Mouse (Mus musculus): ENCODE data around the gene Atp6v0e. TPM values are rescaled to one million over a fixed set of nuclear protein-coding genes. Genes with fewer than 3 reads are reported as not detected.

The Atp6v0e gene
- total and polyA plus RNA-seq, 3 experiments, result 190 to 422 (median 226) TPM

GRCm38 (mm10) chr17:26628936-26629335 is 34.1 kb upstream of the Atp6v0e start:
- DNase-seq (ENCODE audit: extremely low read depth), result no peak
- no peak overlapping the region for H3K4me3 ChIP-seq (replicated peaks in 1 of 3; ENCODE audit: low read depth in 2 of 3, low read length in 2 of 3, poor library complexity in 1 of 3)
- H3K27ac ChIP-seq (ENCODE audit: insufficient read depth, low read depth), result no peak overlapping the region
- H3K4me1 ChIP-seq (ENCODE audit: control insufficient read depth in 1 of 2, insufficient read depth in 2 of 2), result no peaks in the 10 kb centered on the region
- H3K4me2 ChIP-seq (ENCODE audit: insufficient read depth, low read depth, poor library complexity, severe bottlenecking), result no peak overlapping the region
- no peaks in the 10 kb centered on the region for H3K79me2 ChIP-seq (replicated peaks; ENCODE audit: control insufficient read depth, extremely low read depth, insufficient read depth, poor library complexity, severe bottlenecking)
- no peaks in the 10 kb centered on the region for H3K27me3 ChIP-seq (replicated peaks)
- H3K36me3 ChIP-seq (replicated peaks in 1 of 2; ENCODE audit: control insufficient read depth in 1 of 2, insufficient read depth in 1 of 2, low read length in 1 of 2), result peaks cover 76 to 97% of the 10 kb centered on the region in 2 experiments
- TF ChIP-seq MAFK (IDR thresholded peaks at IDR 0.05; ENCODE audit: insufficient replicate concordance, low read length) (no peak), POLR2A (IDR thresholded peaks at IDR 0.05; ENCODE audit: low read depth, low read length) (no peak), SIN3A (IDR thresholded peaks at IDR 0.05; ENCODE audit: low read length) (no peak), JUN (IDR thresholded peaks at IDR 0.05; ENCODE audit: insufficient read depth, low read depth, low read length) (no peak), ZNF384 (IDR thresholded peaks at IDR 0.05; ENCODE audit: low read depth, low read length) (no peak), NRF1 (IDR thresholded peaks at IDR 0.05; ENCODE audit: low read depth, low read length) (no peak)
- H3K9ac ChIP-seq (ENCODE audit: insufficient read depth, low read depth), result no peak overlapping the region
- dilution Hi-C loops (cut with MboI; ENCODE audit: extremely low pct_ligation_motif_present, extremely low pct_unique_long_range_greater_than_20kb, low sequenced_read_pairs), result no loop called here
- in situ Hi-C loops (cut with MboI; ENCODE audit: low pct_ligation_motif_present, low pct_unique_long_range_greater_than_20kb, low sequenced_read_pairs), result loop anchor here (25.0 kb wide), 1 partner anchor 342 kb away; no protein-coding TSS in a partner anchor
- no peaks in the 10 kb centered on the region for H3K9me3 ChIP-seq (replicated peaks; ENCODE audit: low read length)

- in situ Hi-C loops (cut with MboI; ENCODE audit: low pct_ligation_motif_present, low pct_unique_long_range_greater_than_20kb, low sequenced_read_pairs) (loop anchor here (25.0 kb wide), 1 partner anchor 345 kb away; no protein-coding TSS in a partner anchor), dilution Hi-C loops (cut with MboI; ENCODE audit: extremely low pct_ligation_motif_present, extremely low pct_unique_long_range_greater_than_20kb, low sequenced_read_pairs) (no loop called here)
- Histone ChIP-seq H3K4me1 (ENCODE audit: control insufficient read depth in 1 of 2, insufficient read depth in 2 of 2) (no peaks in the 10 kb centered on the region), H3K79me2 (replicated peaks; ENCODE audit: control insufficient read depth, extremely low read depth, insufficient read depth, poor library complexity, severe bottlenecking) (no peaks in the 10 kb centered on the region), H3K36me3 (replicated peaks in 1 of 2; ENCODE audit: control insufficient read depth in 1 of 2, insufficient read depth in 1 of 2, low read length in 1 of 2) (peaks cover 85 to 98% of the 10 kb centered on the region in 2 experiments), H3K27ac (ENCODE audit: insufficient read depth, low read depth) (no peak overlapping the region), H3K27me3 (replicated peaks) (no peaks in the 10 kb centered on the region), H3K9me3 (replicated peaks; ENCODE audit: low read length) (no peaks in the 10 kb centered on the region), H3K4me2 (ENCODE audit: insufficient read depth, low read depth, poor library complexity, severe bottlenecking) (no peak overlapping the region), H3K9ac (ENCODE audit: insufficient read depth, low read depth) (no peak overlapping the region), H3K4me3 (replicated peaks in 1 of 3; ENCODE audit: low read depth in 2 of 3, low read length in 2 of 3, poor library complexity in 1 of 3) (no peak overlapping the region)
- no peak for TF ChIP-seq GABPA (IDR thresholded peaks at IDR 0.05; ENCODE audit: insufficient replicate concordance, low read depth, low read length)
- no peak for TF ChIP-seq TBP (conservative IDR thresholded peaks at IDR 0.05; ENCODE audit: low read depth, low read length)
- no peak for TF ChIP-seq CTCF (conservative IDR thresholded peaks at IDR 0.05 in 1 of 2, IDR thresholded peaks at IDR 0.05 in 1 of 2; ENCODE audit: low read depth in 2 of 2, low read length in 2 of 2)
- no peak for TF ChIP-seq CHD1 (IDR thresholded peaks at IDR 0.05; ENCODE audit: low read depth, low read length)
- TF ChIP-seq ZNF384 (IDR thresholded peaks at IDR 0.05; ENCODE audit: low read depth, low read length), result no peak
- no peak for TF ChIP-seq HCFC1 (IDR thresholded peaks at IDR 0.05; ENCODE audit: low read depth, low read length)
- no peak for TF ChIP-seq RAD21 (IDR thresholded peaks at IDR 0.05; ENCODE audit: low read depth, low read length)
- no peak for DNase-seq (ENCODE audit: extremely low read depth)
These were observed 31.2 kb upstream of the Atp6v0e start for GRCm38 (mm10) chr17:26631811-26632327.

- H3K9ac ChIP-seq (ENCODE audit: insufficient read depth, low read depth), result no peak overlapping the region
- in situ Hi-C loops (cut with MboI; ENCODE audit: low pct_ligation_motif_present, low pct_unique_long_range_greater_than_20kb, low sequenced_read_pairs) (loop anchor here (25.0 kb wide), 1 partner anchor 346 kb away; no protein-coding TSS in a partner anchor), dilution Hi-C loops (cut with MboI; ENCODE audit: extremely low pct_ligation_motif_present, extremely low pct_unique_long_range_greater_than_20kb, low sequenced_read_pairs) (no loop called here)
- H3K27ac ChIP-seq (ENCODE audit: insufficient read depth, low read depth), result no peak overlapping the region
- H3K79me2 ChIP-seq (replicated peaks; ENCODE audit: control insufficient read depth, extremely low read depth, insufficient read depth, poor library complexity, severe bottlenecking), result no peaks in the 10 kb centered on the region
- H3K27me3 ChIP-seq (replicated peaks), result no peaks in the 10 kb centered on the region
- H3K4me1 ChIP-seq (ENCODE audit: control insufficient read depth in 1 of 2, insufficient read depth in 2 of 2), result no peaks in the 10 kb centered on the region
- no peak overlapping the region for H3K4me3 ChIP-seq (replicated peaks in 1 of 3; ENCODE audit: low read depth in 2 of 3, low read length in 2 of 3, poor library complexity in 1 of 3)
- H3K4me2 ChIP-seq (ENCODE audit: insufficient read depth, low read depth, poor library complexity, severe bottlenecking), result no peak overlapping the region
- peaks cover 82 to 97% of the 10 kb centered on the region in 2 experiments for H3K36me3 ChIP-seq (replicated peaks in 1 of 2; ENCODE audit: control insufficient read depth in 1 of 2, insufficient read depth in 1 of 2, low read length in 1 of 2)
- TF ChIP-seq RCOR1 (conservative IDR thresholded peaks at IDR 0.05; ENCODE audit: low read depth, low read length) (no peak), MXI1 (IDR thresholded peaks at IDR 0.05; ENCODE audit: low read depth, low read length) (no peak), ETS1 (conservative IDR thresholded peaks at IDR 0.05; ENCODE audit: low read depth, low read length) (no peak), KAT2A (IDR thresholded peaks at IDR 0.05; ENCODE audit: insufficient replicate concordance, low read length) (no peak), RAD21 (IDR thresholded peaks at IDR 0.05; ENCODE audit: low read depth, low read length) (no peak), USF1 (IDR thresholded peaks at IDR 0.05; ENCODE audit: low read depth, low read length) (no peak), BHLHE40 (IDR thresholded peaks at IDR 0.05; ENCODE audit: low read depth, low read length) (no peak), NRF1 (IDR thresholded peaks at IDR 0.05; ENCODE audit: low read depth, low read length) (no peak), EP300 (IDR thresholded peaks at IDR 0.05; ENCODE audit: low read length) (no peak), PAX5 (IDR thresholded peaks at IDR 0.05; ENCODE audit: low read length) (no peak), UBTF (IDR thresholded peaks at IDR 0.05; ENCODE audit: low read depth, low read length) (no peak), TBP (conservative IDR thresholded peaks at IDR 0.05; ENCODE audit: low read depth, low read length) (no peak), ZC3H11A (IDR thresholded peaks at IDR 0.05; ENCODE audit: low read depth, low read length) (no peak), IRF4 (IDR thresholded peaks at IDR 0.05; ENCODE audit: low read depth, low read length) (no peak), E2F4 (IDR thresholded peaks at IDR 0.05; ENCODE audit: insufficient replicate concordance, low read depth, low read length) (no peak)
- H3K9me3 ChIP-seq (replicated peaks; ENCODE audit: low read length), result no peaks in the 10 kb centered on the region
- no peak for DNase-seq (ENCODE audit: extremely low read depth)
These were observed 29.8 kb upstream of the Atp6v0e start for GRCm38 (mm10) chr17:26633186-26633585.
